Mouse (Mus musculus) frontal cortex, postnatal 25 days (tissue): ENCODE data around the gene Pip5k1b.

ENCODE experiments used
- DNase-seq, 2 experiments: peaks; one replicate each; pipeline ENCODE4 v3.0.0; 2022; ENCODE audit warnings: low spot score in 2 of 2

Gene Pip5k1b

DNA sequence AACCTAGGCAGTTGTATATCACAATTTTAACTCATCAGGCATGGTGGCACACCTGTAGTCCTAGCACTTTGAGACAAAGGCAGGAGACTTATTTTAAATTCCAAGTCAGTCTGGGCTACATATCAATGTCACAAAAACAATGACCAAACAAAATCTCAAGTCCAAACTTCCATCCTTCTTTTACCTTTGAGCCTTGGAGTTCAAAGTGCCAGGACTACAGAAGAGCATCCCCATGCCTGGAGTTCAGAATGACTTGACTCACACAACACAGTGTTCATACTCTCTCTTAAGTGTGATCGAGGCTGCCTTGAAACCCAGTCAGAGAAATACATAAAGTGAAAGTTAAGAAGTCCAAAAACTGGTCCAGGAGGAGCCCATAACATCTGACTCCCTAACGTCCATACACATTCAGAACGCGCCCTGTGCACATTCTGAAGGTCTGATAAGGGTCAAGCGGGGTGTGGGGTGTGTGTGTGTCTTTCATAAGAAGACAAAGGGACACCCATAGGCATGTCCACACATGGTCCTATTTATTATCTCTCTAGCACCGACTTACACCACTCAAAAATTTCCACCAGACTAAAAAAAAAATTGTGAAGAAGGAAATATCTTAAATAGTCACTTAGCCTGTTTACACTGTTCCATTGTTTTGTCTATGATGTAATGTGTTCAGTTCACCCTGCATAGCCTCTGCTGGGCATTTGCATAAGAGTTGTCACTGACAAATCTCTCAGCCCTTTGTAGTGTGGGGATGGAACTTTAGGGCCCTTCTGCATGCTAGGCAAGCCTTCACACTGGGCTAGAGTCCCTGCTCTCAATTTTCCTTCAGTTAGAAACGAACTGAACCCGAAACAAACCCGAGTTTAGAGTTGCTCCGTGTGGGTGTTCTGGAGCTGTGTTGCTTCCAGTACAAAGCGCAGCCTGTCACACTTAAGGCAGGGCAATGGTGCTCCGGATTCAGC is 296.0 kb downstream of the Pip5k1b start:
- DNase-seq = no peak

GRCm38 (mm10) chr19:24258368-24258767 is 297.3 kb downstream of the Pip5k1b start:
- no peak for DNase-seq

DNA sequence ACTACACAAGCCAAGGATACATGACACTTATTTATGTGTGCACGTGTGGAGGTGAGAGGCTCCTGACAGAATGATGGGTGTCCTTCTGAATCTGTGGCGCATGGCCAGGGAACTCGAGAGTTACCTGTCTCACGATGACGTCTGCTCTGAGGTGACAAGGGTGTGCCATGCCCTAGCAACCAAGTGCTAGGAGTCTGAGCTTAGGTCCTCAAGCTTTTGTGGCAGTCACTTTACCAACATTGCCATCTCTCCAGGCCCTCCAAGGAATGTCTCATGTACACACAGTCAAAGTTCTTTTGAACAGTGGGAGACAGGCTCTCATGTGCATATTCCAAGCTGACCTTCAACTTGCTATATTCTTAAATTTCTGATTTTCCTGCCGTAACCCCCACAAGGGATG is 297.7 kb downstream of the Pip5k1b start:
- DNase-seq = no peak

DNA sequence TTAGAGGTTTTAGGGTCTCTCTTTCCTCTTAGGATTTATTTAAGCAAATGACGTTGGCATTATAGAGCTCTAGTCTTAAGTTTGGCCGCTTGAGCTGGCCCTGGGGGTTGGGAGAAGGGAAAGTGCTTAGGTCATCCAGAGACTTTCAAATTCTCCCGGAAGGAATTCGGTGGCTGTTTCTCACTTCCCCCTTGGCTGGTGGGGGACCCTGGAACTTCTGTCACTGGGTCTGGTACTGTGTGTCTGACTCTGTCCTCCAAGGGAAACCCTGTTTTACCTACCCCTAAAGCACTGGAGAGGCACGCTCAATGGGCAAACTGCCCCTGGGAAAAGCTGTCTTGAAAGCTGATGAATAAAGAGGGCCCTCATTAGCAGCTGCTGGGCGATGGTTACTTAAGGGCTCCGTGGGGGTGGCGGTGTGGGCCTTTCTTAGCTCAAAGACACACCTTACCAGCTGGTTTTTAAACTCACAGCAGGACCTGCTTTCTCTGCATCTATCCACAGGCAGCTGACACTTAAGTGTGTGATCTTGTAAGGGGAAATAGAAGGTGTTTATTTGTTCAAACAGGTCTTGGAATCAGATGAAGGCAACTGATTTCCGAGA is 301.9 kb downstream of the Pip5k1b start:
- no peak for DNase-seq

GRCm38 (mm10) chr19:24251869-24252268 is 303.8 kb downstream of the Pip5k1b start:
- no peak for DNase-seq
